Mouse (Mus musculus): ENCODE measurements at regions not wholly inside any gene's neighbourhood (a gene's known extent, or its start where the extent isn't known, plus 50 kb on each side); places are given as distances from the start of the nearest gene placed in this dataset.

- TF ChIP-seq SRF (IDR thresholded peaks at IDR 0.05; ENCODE audit: control insufficient read depth, insufficient read length, low read depth) (no peak), MYOD1 (IDR thresholded peaks at IDR 0.05; ENCODE audit: control insufficient read depth in 1 of 3, insufficient read length in 2 of 3, low read depth in 2 of 3) (no peak), E2F4 (IDR thresholded peaks at IDR 0.05; ENCODE audit: insufficient read depth) (no peak), REST (IDR thresholded peaks at IDR 0.05; ENCODE audit: insufficient read depth, insufficient read length) (no peak), POLR2AphosphoS2 (IDR thresholded peaks at IDR 0.05; ENCODE audit: insufficient read length, low read depth) (no peak), CEBPB (IDR thresholded peaks at IDR 0.05; ENCODE audit: insufficient read depth, poor library complexity, severe bottlenecking) (no peak), MAX (IDR thresholded peaks at IDR 0.05; ENCODE audit: low read depth) (no peak), TCF12 (IDR thresholded peaks at IDR 0.05; ENCODE audit: insufficient read depth, poor library complexity, severe bottlenecking) (no peak), USF1 (IDR thresholded peaks at IDR 0.05; ENCODE audit: low read depth) (no peak), MYOG (IDR thresholded peaks at IDR 0.05; ENCODE audit: control insufficient read depth in 1 of 3, insufficient read depth in 1 of 3, insufficient read length in 2 of 3, low read depth in 2 of 3) (no peak)
- Histone ChIP-seq H3K36me3 (ENCODE audit: control insufficient read depth, insufficient read depth) (no peaks in the 10 kb centered on the region), H3K79me2 (ENCODE audit: control insufficient read depth, insufficient read depth) (no peaks in the 10 kb centered on the region), H3K4me3 (no peak overlapping the region), H3K27me3 (ENCODE audit: control insufficient read depth, insufficient read depth, insufficient read length) (no peaks in the 10 kb centered on the region), H3K4me2 (ENCODE audit: low read depth) (no peak overlapping the region), H3ac (ENCODE audit: control insufficient read depth, insufficient read length) (no peak overlapping the region)
These were observed 603.5 kb upstream of the Gje1 start for GRCm38 (mm10) chr10:15321480-15321879.

- no peaks in the 10 kb centered on the region for H3K36me3 ChIP-seq (ENCODE audit: control insufficient read depth, insufficient read depth)
- H3ac ChIP-seq (ENCODE audit: control insufficient read depth, insufficient read length): no peak overlapping the region
- no peak overlapping the region for H3K4me3 ChIP-seq
- H3K4me2 ChIP-seq (ENCODE audit: low read depth): no peak overlapping the region
- TF ChIP-seq SRF (IDR thresholded peaks at IDR 0.05; ENCODE audit: control insufficient read depth, insufficient read length, low read depth) (no peak), REST (IDR thresholded peaks at IDR 0.05; ENCODE audit: insufficient read depth, insufficient read length) (no peak), POLR2AphosphoS2 (IDR thresholded peaks at IDR 0.05; ENCODE audit: insufficient read length, low read depth) (no peak), MAX (IDR thresholded peaks at IDR 0.05; ENCODE audit: low read depth) (no peak), E2F4 (IDR thresholded peaks at IDR 0.05; ENCODE audit: insufficient read depth) (no peak), TCF12 (IDR thresholded peaks at IDR 0.05; ENCODE audit: insufficient read depth, poor library complexity, severe bottlenecking) (no peak), MYOD1 (IDR thresholded peaks at IDR 0.05; ENCODE audit: control insufficient read depth in 1 of 3, insufficient read length in 2 of 3, low read depth in 2 of 3) (no peak), CEBPB (IDR thresholded peaks at IDR 0.05; ENCODE audit: insufficient read depth, poor library complexity, severe bottlenecking) (no peak), USF1 (IDR thresholded peaks at IDR 0.05; ENCODE audit: low read depth) (no peak), TCF3 (IDR thresholded peaks at IDR 0.05; ENCODE audit: insufficient read length, low read depth) (no peak), POLR2A (IDR thresholded peaks at IDR 0.05; ENCODE audit: insufficient read length, low read depth) (no peak), MYOG (IDR thresholded peaks at IDR 0.05; ENCODE audit: control insufficient read depth in 1 of 3, insufficient read depth in 1 of 3, insufficient read length in 2 of 3, low read depth in 2 of 3) (no peak)
- H3K79me2 ChIP-seq (ENCODE audit: control insufficient read depth, insufficient read depth): no peaks in the 10 kb centered on the region
- H3K27me3 ChIP-seq (ENCODE audit: control insufficient read depth, insufficient read depth, insufficient read length): no peaks in the 10 kb centered on the region
These were observed 599.1 kb upstream of the Gje1 start for GRCm38 (mm10) chr10:15317017-15317607.

GRCm38 (mm10) chr10:15310650-15311049 is 592.6 kb upstream of the Gje1 start:
- Histone ChIP-seq H3K36me3 (ENCODE audit: control insufficient read depth, insufficient read depth) (no peaks in the 10 kb centered on the region), H3ac (ENCODE audit: control insufficient read depth, insufficient read length) (no peak overlapping the region), H3K4me3 (no peak overlapping the region), H3K4me2 (ENCODE audit: low read depth) (no peak overlapping the region), H3K79me2 (ENCODE audit: control insufficient read depth, insufficient read depth) (no peaks in the 10 kb centered on the region), H3K27me3 (ENCODE audit: control insufficient read depth, insufficient read depth, insufficient read length) (no peaks in the 10 kb centered on the region)
- TF ChIP-seq POLR2A (IDR thresholded peaks at IDR 0.05; ENCODE audit: insufficient read length, low read depth): no peak

- Histone ChIP-seq H3K4me3 (no peak overlapping the region), H3K36me3 (ENCODE audit: control insufficient read depth, insufficient read depth) (no peaks in the 10 kb centered on the region), H3K27me3 (ENCODE audit: control insufficient read depth, insufficient read depth, insufficient read length) (no peaks in the 10 kb centered on the region), H3K4me2 (ENCODE audit: low read depth) (peak overlapping the region; percentile 2), H3ac (ENCODE audit: control insufficient read depth, insufficient read length) (no peak overlapping the region), H3K79me2 (ENCODE audit: control insufficient read depth, insufficient read depth) (no peaks in the 10 kb centered on the region)
- no peak for TF ChIP-seq REST (IDR thresholded peaks at IDR 0.05; ENCODE audit: insufficient read depth, insufficient read length)
- no peak for TF ChIP-seq POLR2A (IDR thresholded peaks at IDR 0.05; ENCODE audit: insufficient read length, low read depth)
- no peak for TF ChIP-seq SRF (IDR thresholded peaks at IDR 0.05; ENCODE audit: control insufficient read depth, insufficient read length, low read depth)
- TF ChIP-seq CEBPB (IDR thresholded peaks at IDR 0.05; ENCODE audit: insufficient read depth, poor library complexity, severe bottlenecking): peak; percentile 100
- no peak for TF ChIP-seq MAX (IDR thresholded peaks at IDR 0.05; ENCODE audit: low read depth)
- TF ChIP-seq POLR2AphosphoS2 (IDR thresholded peaks at IDR 0.05; ENCODE audit: insufficient read length, low read depth): no peak
- TF ChIP-seq USF1 (IDR thresholded peaks at IDR 0.05; ENCODE audit: low read depth): peak; percentile 46
- no peak for TF ChIP-seq MYOD1 (IDR thresholded peaks at IDR 0.05; ENCODE audit: control insufficient read depth in 1 of 3, insufficient read length in 2 of 3, low read depth in 2 of 3)
These were observed 587.9 kb upstream of the Gje1 start for GRCm38 (mm10) chr10:15305811-15306473.
